Mouse (Mus musculus): ENCODE results near the gene Mybl2. TPM values are rescaled to one million over a fixed set of nuclear protein-coding genes. Genes with fewer than 3 reads are reported as not detected.

The Mybl2 gene
- polyA plus RNA-seq, 1 experiment from 2014 or later = 29.8 TPM

Small RNA genes within 50 kb of the gene (microRNA-seq; reads per million reads assigned to microRNA genes)
- gene Gm22174 (not detected), gene Mir7003 (not detected)

Other genes starting within 250 kb of the Mybl2 start
- gene Srsf6, start 123.2 kb upstream of the Mybl2 start, polyA plus RNA-seq (2014; fragmentation: Nextera tagmentation; extraction: Ambion mirVana) = 282 and 289 TPM in 2 replicates
- 0.21 TPM in 1 of 2 replicates, not detected in the other for gene L3mbtl1, start 111.2 kb upstream of the Mybl2 start, polyA plus RNA-seq (2014; fragmentation: Nextera tagmentation; extraction: Ambion mirVana)
- 0.11 TPM in 1 of 2 replicates, not detected in the other for gene Sgk2, start 67.4 kb upstream of the Mybl2 start, polyA plus RNA-seq (2014; fragmentation: Nextera tagmentation; extraction: Ambion mirVana)
- 58.6 and 61.3 TPM in 2 replicates for gene Ift52, start 37.3 kb upstream of the Mybl2 start, polyA plus RNA-seq (2014; fragmentation: Nextera tagmentation; extraction: Ambion mirVana)
- gene Gtsf1l, start 33.2 kb downstream of the Mybl2 start, polyA plus RNA-seq (2014; fragmentation: Nextera tagmentation; extraction: Ambion mirVana) = not detected in 2 replicates
- gene Tox2, start 148.4 kb downstream of the Mybl2 start, polyA plus RNA-seq (2014; fragmentation: Nextera tagmentation; extraction: Ambion mirVana) = 37.3 and 38.2 TPM in 2 replicates